Mouse (Mus musculus) adrenal gland, adult 8-10 months (tissue): Measurements from ENCODE around the gene Ldhb. TPM values are rescaled to one million over a fixed set of nuclear protein-coding genes. Genes with fewer than 3 reads are reported as not detected.
"Not testable (repeated sequence)": the region's sequence is repeated elsewhere in the genome, so short reads cannot be mapped to it uniquely, and the experiment has no call there.

ENCODE experiments used
- DNase-seq: peaks from one replicate; pipeline ENCODE4 v3.0.0; 2022
- total RNA-seq, 4 experiments: library from RNA; stranded (reverse); gene quantifications; 2 replicates each; pipeline ENCODE4 v1.2.4; 2022

Ldhb gene
- 100 to 1,000 TPM; 147 to 183 (median 159) TPM for total RNA-seq

- peak; percentile 80 for DNase-seq
Measured at GRCm38 (mm10) chr6:142507785-142508162, at the start of gene Ldhb. Gene Ldhb (minus strand): TSS chr6:142507957.

GRCm38 (mm10) chr6:142555988-142556387, 48.2 kb upstream of the Ldhb start:
- DNase-seq, result no peak

GRCm38 (mm10) chr6:142551482-142551881, 43.7 kb upstream of the Ldhb start:
- DNase-seq, result no peak

GRCm38 (mm10) chr6:142550871-142551270, 43.1 kb upstream of the Ldhb start:
- no peak for DNase-seq

GRCm38 (mm10) chr6:142548377-142548776, 40.6 kb upstream of the Ldhb start:
- DNase-seq, result no peak

GRCm38 (mm10) chr6:142545132-142545531, 37.4 kb upstream of the Ldhb start:
- DNase-seq, result no peak

GRCm38 (mm10) chr6:142543648-142544047, 35.9 kb upstream of the Ldhb start:
- no peak for DNase-seq

GRCm38 (mm10) chr6:142542800-142543175, 35.0 kb upstream of the Ldhb start:
- no peak for DNase-seq

GRCm38 (mm10) chr6:142542082-142542799, 34.5 kb upstream of the Ldhb start:
- DNase-seq, result no peak

- DNase-seq, result no peak
Measured at GRCm38 (mm10) chr6:142540561-142541160, 32.9 kb upstream of the Ldhb start.

- DNase-seq, result no peak
Measured at GRCm38 (mm10) chr6:142540131-142540530, 32.4 kb upstream of the Ldhb start.

GRCm38 (mm10) chr6:142538503-142538902, 30.7 kb upstream of the Ldhb start:
- DNase-seq, result peak; percentile 62

- DNase-seq, result no peak
Measured at GRCm38 (mm10) chr6:142533412-142533811, 25.7 kb upstream of the Ldhb start.

GRCm38 (mm10) chr6:142532686-142533085, 24.9 kb upstream of the Ldhb start:
- DNase-seq, result no peak

- no peak for DNase-seq
Measured at GRCm38 (mm10) chr6:142532141-142532540, 24.4 kb upstream of the Ldhb start.

- no peak for DNase-seq
Measured at GRCm38 (mm10) chr6:142530378-142530777, 22.6 kb upstream of the Ldhb start.

- no peak for DNase-seq
Measured at GRCm38 (mm10) chr6:142529680-142530079, 21.9 kb upstream of the Ldhb start.

- no peak for DNase-seq
Measured at GRCm38 (mm10) chr6:142527931-142528562, 20.3 kb upstream of the Ldhb start.

GRCm38 (mm10) chr6:142524635-142525308, 17.0 kb upstream of the Ldhb start:
- peak; percentile 38 for DNase-seq

GRCm38 (mm10) chr6:142521591-142522110, 13.9 kb upstream of the Ldhb start:
- no peak for DNase-seq

GRCm38 (mm10) chr6:142519110-142519509, 11.4 kb upstream of the Ldhb start:
- DNase-seq, result no peak

GRCm38 (mm10) chr6:142515379-142515778, 7.6 kb upstream of the Ldhb start:
- not testable (repeated sequence) for DNase-seq

- DNase-seq, result no peak
Measured at GRCm38 (mm10) chr6:142514912-142515311, 7.2 kb upstream of the Ldhb start.
